Mouse (Mus musculus): ENCODE measurements around the gene Dpm2.

The Dpm2 gene

GRCm38 (mm10) chr2:32582830-32583799, 12.5 kb downstream of the Dpm2 start:
- DNase-seq (ENCODE audit: low read depth, low spot score), result no peak

- no peak for DNase-seq (ENCODE audit: low read depth, low spot score)
These were observed 14.6 kb downstream of the Dpm2 start for GRCm38 (mm10) chr2:32585149-32585714.

- peak; percentile 76 for DNase-seq (ENCODE audit: low read depth, low spot score)
These were observed 16.3 kb downstream of the Dpm2 start, which contains the start of gene St6galnac4 for GRCm38 (mm10) chr2:32586871-32587351. St6galnac4 (plus strand) TSS chr2:32587095.

GRCm38 (mm10) chr2:32587731-32588321, 17.2 kb downstream of the Dpm2 start:
- DNase-seq (ENCODE audit: low read depth, low spot score), result no peak

GRCm38 (mm10) chr2:32589213-32589795, 18.6 kb downstream of the Dpm2 start:
- DNase-seq (ENCODE audit: low read depth, low spot score), result no peak

GRCm38 (mm10) chr2:32590224-32590623, 19.6 kb downstream of the Dpm2 start:
- DNase-seq (ENCODE audit: low read depth, low spot score), result no peak

- no peak for DNase-seq (ENCODE audit: low read depth, low spot score)
These were observed 20.6 kb downstream of the Dpm2 start for GRCm38 (mm10) chr2:32591249-32591648.

- no peak for DNase-seq (ENCODE audit: low read depth, low spot score)
These were observed 26.1 kb downstream of the Dpm2 start for GRCm38 (mm10) chr2:32596725-32597124.

- no peak for DNase-seq (ENCODE audit: low read depth, low spot score)
These were observed 26.6 kb downstream of the Dpm2 start for GRCm38 (mm10) chr2:32597248-32597647.

GRCm38 (mm10) chr2:32597699-32598098, 27.0 kb downstream of the Dpm2 start:
- DNase-seq (ENCODE audit: low read depth, low spot score), result no peak

- DNase-seq (ENCODE audit: low read depth, low spot score), result no peak
These were observed 27.8 kb downstream of the Dpm2 start for GRCm38 (mm10) chr2:32598506-32598905.

- DNase-seq (ENCODE audit: low read depth, low spot score), result no peak
These were observed 28.8 kb downstream of the Dpm2 start, which contains the start of gene St6galnac6 for GRCm38 (mm10) chr2:32599409-32599808. St6galnac6 (plus strand) TSS chr2:32599709.

GRCm38 (mm10) chr2:32601417-32602065, 30.9 kb downstream of the Dpm2 start:
- no peak for DNase-seq (ENCODE audit: low read depth, low spot score)

GRCm38 (mm10) chr2:32602600-32603054, 32.0 kb downstream of the Dpm2 start:
- DNase-seq (ENCODE audit: low read depth, low spot score), result no peak

- no peak for DNase-seq (ENCODE audit: low read depth, low spot score)
These were observed 34.0 kb downstream of the Dpm2 start for GRCm38 (mm10) chr2:32604631-32605030.

GRCm38 (mm10) chr2:32606161-32607142, 35.8 kb downstream of the Dpm2 start:
- no peak for DNase-seq (ENCODE audit: low read depth, low spot score)

- DNase-seq (ENCODE audit: low read depth, low spot score), result no peak
These were observed 36.7 kb downstream of the Dpm2 start for GRCm38 (mm10) chr2:32607262-32607947.

GRCm38 (mm10) chr2:32608141-32608777, 37.6 kb downstream of the Dpm2 start:
- no peak for DNase-seq (ENCODE audit: low read depth, low spot score)
